Mouse (Mus musculus): Measurements from ENCODE around the gene Dennd6b.

Dennd6b gene

GRCm38 (mm10) chr15:89152312-89152711, 44.0 kb downstream of the Dennd6b start:
- DNase-seq = no peak

GRCm38 (mm10) chr15:89150041-89150390, 46.3 kb downstream of the Dennd6b start:
- DNase-seq = no peak

- DNase-seq = peak; percentile 55
These were observed 46.8 kb downstream of the Dennd6b start, which contains the start of gene Mapk11 for GRCm38 (mm10) chr15:89149271-89150040. Gene Mapk11 (minus strand): TSS chr15:89149628.

- DNase-seq = no peak
These were observed 47.6 kb downstream of the Dennd6b start for GRCm38 (mm10) chr15:89148496-89149270.

GRCm38 (mm10) chr15:89147895-89148294, 48.4 kb downstream of the Dennd6b start:
- no peak for DNase-seq

GRCm38 (mm10) chr15:89147456-89147855, 48.8 kb downstream of the Dennd6b start:
- no peak for DNase-seq

GRCm38 (mm10) chr15:89147024-89147423, 49.3 kb downstream of the Dennd6b start:
- peak; percentile 64 for DNase-seq

- peak; percentile 78 for DNase-seq
These were observed 49.8 kb downstream of the Dennd6b start for GRCm38 (mm10) chr15:89146537-89146936.

- DNase-seq = no peak
These were observed 50.4 kb downstream of the Dennd6b start for GRCm38 (mm10) chr15:89145813-89146350.

GRCm38 (mm10) chr15:89144965-89145364, 51.3 kb downstream of the Dennd6b start:
- no peak for DNase-seq

GRCm38 (mm10) chr15:89143134-89143533, 53.2 kb downstream of the Dennd6b start:
- no peak for DNase-seq

- no peak for DNase-seq
These were observed 54.4 kb downstream of the Dennd6b start for GRCm38 (mm10) chr15:89141905-89142304.

- no peak for DNase-seq
These were observed 54.9 kb downstream of the Dennd6b start for GRCm38 (mm10) chr15:89141443-89141842.

GRCm38 (mm10) chr15:89140659-89141252, 55.5 kb downstream of the Dennd6b start, which contains the start of gene Mapk12:
Gene Mapk12 (minus strand): TSS chr15:89140703.
- DNase-seq = peak; percentile 37

GRCm38 (mm10) chr15:89140048-89140658, 56.1 kb downstream of the Dennd6b start:
- peak; percentile 80 for DNase-seq

GRCm38 (mm10) chr15:89138531-89138930, 57.8 kb downstream of the Dennd6b start:
- no peak for DNase-seq

GRCm38 (mm10) chr15:89138046-89138405, 58.3 kb downstream of the Dennd6b start:
- no peak for DNase-seq

GRCm38 (mm10) chr15:89137378-89138045, 58.8 kb downstream of the Dennd6b start:
- no peak for DNase-seq

- no peak for DNase-seq
These were observed 59.7 kb downstream of the Dennd6b start for GRCm38 (mm10) chr15:89136461-89137155.
